Mouse (Mus musculus): ENCODE measurements at regions not wholly inside any gene's neighbourhood (a gene's known extent, or its start where the extent isn't known, plus 50 kb on each side); places are given as distances from the start of the nearest gene placed in this dataset.

DNA sequence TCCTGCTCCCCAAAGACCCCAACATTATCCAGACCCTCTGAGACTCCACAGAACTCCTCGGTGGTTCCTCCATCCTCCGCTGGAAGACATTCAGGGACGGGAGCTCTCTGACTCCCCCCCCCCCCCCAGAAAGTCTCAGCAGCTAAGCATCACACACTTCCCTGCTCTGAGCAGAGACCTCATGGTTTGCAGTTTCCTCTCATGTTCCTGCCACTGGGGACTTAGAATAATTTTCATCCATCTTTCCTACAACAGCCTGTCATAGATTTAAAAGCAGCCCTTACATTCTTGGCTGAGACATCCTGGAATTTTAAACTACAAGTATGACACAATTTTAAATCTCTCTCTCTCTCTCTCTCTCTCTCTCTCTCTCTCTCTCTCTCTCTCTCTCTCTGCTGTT lies 69.2 kb downstream of the Gpr65 start:
- DNase-seq, result no peak

DNA sequence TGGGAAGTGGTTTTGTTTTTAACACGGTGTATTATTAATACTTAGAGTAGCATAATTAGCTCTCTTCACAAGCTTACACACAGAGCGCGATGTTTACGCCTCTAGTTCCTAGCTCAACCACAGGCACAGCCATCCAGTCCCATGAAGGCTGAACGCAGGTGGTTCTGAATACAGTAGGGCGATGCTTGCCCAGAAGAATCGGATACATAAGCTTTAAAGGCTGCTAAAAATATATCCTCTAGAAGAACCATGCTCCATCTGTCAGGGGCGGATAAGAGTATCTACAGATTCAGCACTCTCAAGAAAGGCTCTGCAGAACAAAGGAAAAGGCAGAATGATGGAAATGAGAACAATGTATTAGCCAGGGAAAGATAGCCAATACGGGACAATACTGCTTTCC lies 71.1 kb downstream of the Gpr65 start:
- no peak for DNase-seq

DNA sequence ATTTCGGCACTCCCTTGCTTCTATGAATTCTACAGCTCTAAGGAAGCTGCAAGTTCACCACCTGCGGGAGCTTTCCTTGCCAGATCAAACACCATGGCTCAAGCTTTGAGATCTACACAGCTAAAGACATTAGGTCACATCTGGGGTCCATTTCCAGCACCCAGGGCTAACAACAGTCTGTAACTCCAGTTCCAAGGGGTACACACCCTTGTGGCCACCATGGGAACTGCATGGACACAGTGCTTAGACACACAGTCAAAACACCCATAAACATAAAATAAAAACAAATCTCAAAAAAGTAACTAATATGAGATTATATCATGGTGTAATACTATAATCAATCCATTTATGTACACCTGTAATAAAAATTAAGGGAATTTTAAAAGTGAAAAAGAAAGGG lies 73.7 kb downstream of the Gpr65 start:
- peak; percentile 39 for DNase-seq

DNA sequence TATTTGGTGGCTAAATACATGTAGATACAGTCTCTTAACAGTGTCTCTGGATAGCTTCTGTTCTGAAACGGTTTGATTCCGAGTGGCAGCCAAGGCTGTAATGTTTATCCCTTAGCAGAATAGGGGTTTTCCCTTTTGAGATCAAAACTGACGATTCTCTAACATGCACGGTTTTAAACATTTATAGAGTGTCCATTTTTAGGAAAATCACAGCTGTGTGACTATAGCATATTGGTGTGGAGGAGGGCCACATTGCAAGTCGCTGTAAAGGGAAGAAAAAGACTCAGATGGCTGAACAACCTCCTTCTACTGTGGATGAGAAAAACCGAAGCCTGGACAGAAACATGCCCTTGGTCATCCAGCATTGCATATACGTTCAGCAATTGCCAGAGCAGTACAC lies 75.2 kb downstream of the Gpr65 start:
- no peak for DNase-seq

DNA sequence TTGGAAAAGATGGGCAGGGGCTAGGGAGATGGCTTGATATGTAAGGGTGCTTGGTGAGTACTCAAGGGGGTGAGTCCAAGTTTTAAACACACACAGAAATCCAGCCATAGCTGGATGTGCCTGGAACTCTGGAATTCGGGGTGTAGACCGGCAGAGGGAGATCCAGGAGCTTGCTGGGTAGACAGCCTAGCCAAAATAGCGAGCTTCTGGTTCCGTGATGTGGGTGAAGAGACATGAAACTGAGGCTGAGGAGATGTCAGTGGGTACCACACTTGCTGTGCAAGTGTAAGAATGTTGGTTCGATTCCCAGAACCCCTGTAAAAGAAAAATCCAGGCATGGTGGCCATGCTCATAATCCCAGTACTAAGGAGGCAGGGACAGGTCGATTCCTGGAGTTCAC lies 78.6 kb downstream of the Gpr65 start:
- DNase-seq, result no peak

DNA sequence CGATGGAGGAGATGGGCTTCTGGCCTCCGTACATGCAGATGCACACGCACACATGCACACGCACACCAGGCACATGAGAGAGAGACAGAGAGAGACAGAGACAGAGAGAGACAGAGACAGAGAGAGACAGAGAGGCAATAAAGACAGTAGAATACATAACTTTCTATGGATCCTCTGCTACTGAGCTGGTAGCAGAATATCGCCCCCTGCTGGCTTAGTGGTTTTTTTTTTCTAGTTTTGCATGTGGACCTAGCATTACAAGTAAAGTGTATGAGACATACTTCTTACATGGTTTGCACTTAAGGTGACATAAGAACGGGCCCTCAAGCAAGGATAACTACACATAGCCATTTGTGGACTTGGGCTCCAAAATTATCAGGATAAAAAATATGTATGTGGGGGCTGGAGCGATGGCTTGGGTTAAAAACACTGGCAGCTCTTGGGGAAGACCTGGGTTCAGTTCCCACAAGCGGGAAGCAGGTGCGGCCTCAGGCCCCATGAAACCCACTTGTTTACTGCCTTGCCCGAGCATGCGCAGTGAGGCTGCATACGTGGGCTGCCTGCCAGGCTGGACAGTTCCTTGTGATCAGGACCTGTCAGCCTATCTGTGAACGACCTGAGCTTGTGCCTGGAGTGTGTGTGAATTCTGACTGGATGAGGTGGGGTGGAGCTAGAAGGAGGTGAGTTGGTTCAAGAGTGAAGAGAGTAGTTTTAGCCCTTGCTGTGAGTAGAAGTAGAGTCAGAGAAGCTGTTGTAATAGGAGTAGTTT lies 79.3 kb downstream of the Gpr65 start:
- DNase-seq, result peak; percentile 72

DNA sequence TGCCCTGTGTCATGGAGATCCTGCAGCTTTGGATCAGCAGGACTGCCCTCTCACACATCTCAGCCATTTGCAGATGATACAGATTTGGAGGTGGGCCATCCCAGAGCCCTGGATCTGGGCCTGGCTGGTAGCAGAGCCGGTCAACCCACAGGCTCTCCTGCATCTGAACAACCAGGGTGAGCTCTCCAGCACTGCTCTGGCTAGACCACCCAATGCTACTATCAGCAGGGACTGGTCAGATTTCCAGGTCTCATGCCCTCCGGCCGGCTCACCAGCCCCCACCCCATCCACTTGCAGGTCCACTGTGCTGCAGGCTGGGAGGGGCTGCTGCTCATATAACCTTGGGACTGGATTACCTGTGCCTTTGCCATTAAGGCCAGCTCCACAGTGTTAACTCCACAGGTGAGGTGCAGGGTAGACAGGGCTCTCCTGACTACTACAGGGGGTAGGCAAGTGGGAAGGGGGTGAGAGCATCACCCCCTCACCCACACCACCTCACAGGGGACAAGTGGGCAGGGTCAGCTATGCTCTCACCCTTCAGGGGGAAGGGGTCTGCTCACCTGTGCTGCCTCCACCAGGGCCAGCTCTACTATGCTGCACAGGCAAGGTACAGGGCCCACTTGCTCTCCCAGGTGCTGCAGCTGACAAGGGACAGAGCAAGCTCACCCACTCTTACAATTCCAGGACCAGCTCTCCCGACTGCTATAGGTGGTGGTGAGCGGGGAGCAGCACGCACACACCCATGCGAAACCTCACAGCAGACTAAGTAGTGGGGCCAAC lies 81.6 kb downstream of the Gpr65 start:
- no peak for DNase-seq

DNA sequence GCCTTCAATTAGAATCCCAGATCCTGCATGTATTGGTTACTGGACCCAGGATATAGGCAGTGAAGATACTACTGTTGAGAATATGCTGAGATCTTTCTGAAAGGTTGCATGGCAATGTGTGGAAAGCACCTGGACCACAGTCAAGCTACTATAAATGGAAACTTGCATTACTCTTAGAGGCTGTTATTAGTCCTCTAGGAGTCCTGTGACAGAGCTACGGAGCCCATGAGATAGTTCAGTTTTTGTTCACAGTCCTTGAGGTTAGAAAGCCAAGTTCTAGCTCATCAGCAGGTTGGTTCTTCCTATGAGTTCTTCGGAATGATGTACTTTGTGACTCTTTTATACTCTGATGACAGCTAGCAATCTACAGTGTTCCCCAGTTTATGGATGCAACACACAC lies 84.0 kb downstream of the Gpr65 start:
- DNase-seq, result no peak

DNA sequence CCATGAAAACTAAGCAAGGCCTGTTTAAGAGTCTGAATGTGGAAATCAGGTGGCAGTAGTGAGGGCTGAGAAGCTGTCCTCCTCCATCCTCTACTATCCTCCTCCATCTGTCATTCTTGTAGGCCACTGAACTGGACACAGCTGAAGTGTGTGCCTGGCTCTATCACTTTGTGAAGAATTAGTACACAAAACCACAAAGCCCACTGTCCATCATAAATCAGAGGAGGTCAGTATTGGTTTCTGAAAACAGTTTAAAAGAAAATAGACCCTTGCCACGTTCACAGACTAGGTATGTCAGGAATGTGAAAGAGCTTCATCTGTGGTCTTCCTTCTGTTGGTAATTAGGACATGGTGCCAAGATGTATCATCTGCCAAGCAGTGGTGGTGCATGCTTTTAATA lies 86.1 kb downstream of the Gpr65 start:
- no peak for DNase-seq

DNA sequence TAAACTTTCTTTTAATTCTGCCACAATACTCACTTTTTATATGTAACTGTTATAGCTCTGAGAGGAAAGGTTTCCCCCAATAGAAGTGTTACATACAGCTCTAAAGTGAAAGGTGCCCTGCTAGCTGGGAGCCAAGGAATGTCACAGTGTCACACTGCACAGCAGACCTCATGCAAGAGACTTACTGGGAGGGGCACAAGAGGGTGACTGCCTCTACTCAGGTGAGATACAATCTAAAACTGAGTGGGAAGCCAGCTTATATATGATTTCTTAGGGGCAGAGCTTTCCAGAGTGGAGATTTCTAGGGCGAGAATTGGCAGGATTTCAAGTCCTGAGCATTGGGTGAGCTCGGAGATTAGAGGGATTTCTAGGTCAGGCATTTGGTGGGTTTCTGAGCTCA lies 99.1 kb downstream of the Gpr65 start:
- no peak for DNase-seq

DNA sequence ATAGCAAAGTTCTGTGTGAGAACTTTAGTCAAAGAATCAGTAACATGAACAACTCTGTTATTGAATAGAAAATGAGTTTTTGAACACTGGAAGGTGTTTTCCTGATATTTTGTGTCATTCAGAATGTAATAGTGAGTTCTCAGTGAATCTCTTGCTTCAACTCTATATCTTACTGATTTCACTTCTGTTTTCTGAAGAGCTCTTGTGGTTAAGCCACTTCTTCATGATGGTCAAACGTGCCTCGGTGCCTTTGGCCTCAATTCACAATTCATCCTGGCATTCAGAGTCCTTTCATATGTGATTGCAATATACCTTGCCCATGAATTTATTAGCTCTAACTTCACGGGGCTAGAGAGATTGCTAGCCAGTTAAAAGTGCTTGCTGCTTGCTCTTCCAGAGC lies 102.3 kb downstream of the Gpr65 start:
- no peak for DNase-seq

DNA sequence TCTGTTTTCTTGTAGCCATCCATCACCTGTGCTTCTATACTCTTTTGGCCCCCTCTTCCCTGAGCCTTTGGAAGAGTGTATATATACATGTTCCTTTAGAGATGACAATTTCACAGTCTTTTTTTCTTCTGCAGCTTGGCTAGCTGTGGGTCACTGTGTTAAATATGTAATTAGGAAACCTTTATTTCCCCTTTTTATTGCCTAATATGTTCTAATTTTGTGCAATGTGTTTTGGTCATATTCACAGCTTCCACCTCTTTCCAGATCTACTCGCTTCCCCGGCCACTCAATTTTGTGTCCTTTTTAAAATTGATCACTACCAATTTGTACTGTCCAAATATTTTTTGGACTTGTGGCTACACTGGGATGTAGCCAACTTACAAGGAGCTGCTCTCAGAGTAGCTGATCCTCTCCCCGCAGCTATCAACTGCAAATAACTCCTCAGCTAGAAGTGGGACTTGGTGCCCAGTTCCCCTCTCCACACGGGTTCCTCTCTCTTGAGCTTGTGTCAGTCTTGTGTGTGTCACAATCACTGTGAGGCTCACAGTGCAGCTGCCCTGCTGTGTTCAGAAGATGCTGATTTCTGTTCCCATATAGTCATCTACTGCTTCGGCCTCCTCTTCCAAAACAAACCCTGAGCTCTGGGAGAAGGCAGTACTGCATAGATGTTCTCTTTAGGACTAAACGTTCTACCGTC lies 106.9 kb downstream of the Gpr65 start:
- DNase-seq, result no peak

Data from lung, postnatal 14 days (tissue).